In the genomic region with DNA sequence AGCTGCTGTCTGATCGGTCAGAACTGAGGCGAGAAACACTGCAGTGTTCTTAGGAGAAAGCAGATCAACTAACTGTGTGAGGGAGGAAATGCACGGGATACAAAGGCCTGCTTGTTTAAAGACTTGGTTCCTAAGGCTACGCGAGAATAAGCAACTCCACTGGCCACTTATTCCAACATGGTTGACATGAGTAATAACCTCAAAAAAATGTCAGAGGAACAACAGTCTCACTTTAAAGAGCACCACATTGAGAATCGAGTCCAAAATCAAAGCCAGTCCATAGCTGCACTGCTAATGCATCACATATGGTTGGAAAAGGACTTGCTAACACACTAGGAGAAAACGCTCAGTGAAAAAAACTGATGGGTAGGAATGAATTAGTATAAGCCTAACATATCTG, we compare ENCODE assay signal across 12 mouse cellular contexts.
DNase-seq lines count a peak whose midpoint lies in the region; ATAC-seq and TF ChIP-seq lines count a peak whose summit lies in the region.
"Had no signal": no experiment of that assay in that cellular context is flagged by ENCODE, and none has a peak within 500 bp of the region (broad histone marks: within the 10 kb centered on the region; RNA-seq: fewer than 3 reads in every experiment).

No protein-coding gene starts in this region.

- ATAC-seq in intestine, embryonic 14.5 days (replicated peaks; ENCODE audit: low FRiP score, low TSS enrichment, low read depth) = no peak
- ATAC-seq in intestine, postnatal 0 days = no peak
- no peak for ATAC-seq in neural tube, embryonic 14.5 days (ENCODE audit: low read depth)
- no peak for ATAC-seq in monocyte, adult 5-6 weeks (replicated peaks; ENCODE audit: insufficient number of reproducible peaks, low FRiP score, low TSS enrichment, poor library complexity, severe bottlenecking)

- no peak overlapping the region for H3K9ac ChIP-seq in intestine, embryonic 14.5 days (ENCODE audit: low read length)
- H3K9ac ChIP-seq in intestine, postnatal 0 days (ENCODE audit: low read depth, low read length) = no peak overlapping the region
- H3K9ac ChIP-seq in neural tube, embryonic 14.5 days (replicated peaks; ENCODE audit: low read depth, low read length) = no peak overlapping the region

- WGBS in intestine, embryonic 14.5 days = 56% methylated on average over 7 of the region's 7 CpGs
- 74% methylated on average over 7 of the region's 7 CpGs for WGBS in intestine, postnatal 0 days
- WGBS in neural tube, embryonic 14.5 days = 60% methylated on average over 7 of the region's 7 CpGs

- H3K36me3 ChIP-seq in intestine, embryonic 14.5 days (ENCODE audit: control insufficient read depth, insufficient read depth, low read length) = 0 out of 2 replicates have a peak, but pooled peaks cover 5% of the 10 kb centered on the region
- no peaks in the 10 kb centered on the region for H3K36me3 ChIP-seq in intestine, postnatal 0 days (ENCODE audit: control insufficient read depth, insufficient read depth)
- peaks cover 7% of the 10 kb centered on the region; the same call in 1 of the 2 replicates for H3K36me3 ChIP-seq in neural tube, embryonic 14.5 days (ENCODE audit: control insufficient read depth, insufficient read depth, low read length)

- H3K4me3 ChIP-seq in intestine, embryonic 14.5 days (ENCODE audit: low read depth, low read length) = no peak overlapping the region
- H3K4me3 ChIP-seq in intestine, postnatal 0 days (ENCODE audit: low read depth, low read length) = no peak overlapping the region
- no peak overlapping the region for H3K4me3 ChIP-seq in neural tube, embryonic 14.5 days (ENCODE audit: low read depth, low read length)
- H3K4me3 ChIP-seq: erythroblast, embryonic 14.5 days; myocyte had no signal

- H3K9me3 ChIP-seq in intestine, embryonic 14.5 days (ENCODE audit: control insufficient read depth, low read length) = no peaks in the 10 kb centered on the region
- H3K9me3 ChIP-seq in intestine, postnatal 0 days (ENCODE audit: control insufficient read depth) = no peaks in the 10 kb centered on the region
- no peaks in the 10 kb centered on the region for H3K9me3 ChIP-seq in neural tube, embryonic 14.5 days (ENCODE audit: control insufficient read depth, low read length)

- no peak for DNase-seq in intestine, embryonic 14.5 days (ENCODE audit: low spot score)
- DNase-seq in embryo, embryonic 11 days = peak; percentile 55
- peak; percentile 80 for DNase-seq in forelimb bud, embryonic 11.5 days (ENCODE audit: low read depth, low spot score)
- no peak for DNase-seq in gastrocnemius, postnatal 4 days (ENCODE audit: low spot score in 2 of 2)
- DNase-seq in heart, postnatal 14 days = no peak
- DNase-seq: kidney, adult 8-10 months had no signal

- intact Hi-C loops in heart, postnatal 14 days (cut with DNase I) = no loop called here

- no peak overlapping the region for H3K4me2 ChIP-seq in intestine, embryonic 14.5 days (ENCODE audit: low read length)
- no peak overlapping the region for H3K4me2 ChIP-seq in intestine, postnatal 0 days (replicated peaks; ENCODE audit: low read depth)
- H3K4me2 ChIP-seq in neural tube, embryonic 14.5 days (ENCODE audit: low read depth, low read length) = no peak overlapping the region

- peaks cover 4% of the 10 kb centered on the region; the same call in 1 of the 2 replicates for H3K4me1 ChIP-seq in intestine, embryonic 14.5 days (replicated peaks; ENCODE audit: control insufficient read depth, insufficient read depth, low read length)
- H3K4me1 ChIP-seq in intestine, postnatal 0 days (replicated peaks; ENCODE audit: control insufficient read depth, insufficient read depth, low read length) = no peaks in the 10 kb centered on the region
- H3K4me1 ChIP-seq in neural tube, embryonic 14.5 days (ENCODE audit: control insufficient read depth, insufficient read depth, low read length) = no peaks in the 10 kb centered on the region

- peak overlapping the region; percentile 47; the same call in 1 of the 2 replicates for H3K27ac ChIP-seq in intestine, embryonic 14.5 days (ENCODE audit: low read depth)
- H3K27ac ChIP-seq in intestine, postnatal 0 days (ENCODE audit: low read depth, low read length) = no peak overlapping the region
- peak overlapping the region; percentile 25 for H3K27ac ChIP-seq in neural tube, embryonic 14.5 days (ENCODE audit: low read depth, low read length)

- no peak for TF ChIP-seq CTCF in intestine, postnatal 0 days (IDR thresholded peaks at IDR 0.05; ENCODE audit: low read depth)

- no peaks in the 10 kb centered on the region for H3K27me3 ChIP-seq in intestine, embryonic 14.5 days (replicated peaks; ENCODE audit: control insufficient read depth, insufficient read depth, low read length)
- H3K27me3 ChIP-seq in intestine, postnatal 0 days (replicated peaks; ENCODE audit: control insufficient read depth, insufficient read depth, low read length) = no peaks in the 10 kb centered on the region
- H3K27me3 ChIP-seq in neural tube, embryonic 14.5 days (ENCODE audit: control insufficient read depth, insufficient read depth, low read length) = no peaks in the 10 kb centered on the region
- H3K27me3 ChIP-seq: CH12.LX had no signal

Comparison
In these comparisons a context has a peak if more than half of its experiments do, and no peak if none do; other contexts are left out.
1. DNase-seq: peak in embryo, embryonic 11 days (single experiment) and forelimb bud, embryonic 11.5 days (single experiment); none in intestine, embryonic 14.5 days (single experiment), gastrocnemius, postnatal 4 days (0 of 2) and heart, postnatal 14 days (0 of 2).